Mouse (Mus musculus): Measurements from ENCODE around the gene Tcea3. TPM values are rescaled to one million over a fixed set of nuclear protein-coding genes. Genes with fewer than 3 reads are reported as not detected.
A peak's percentile ranks its signal among the peaks of the same experiment; 100 is the strongest.

Gene Tcea3
- total RNA-seq, 1 experiment from 2014 or later, result 6.3 TPM

DNA sequence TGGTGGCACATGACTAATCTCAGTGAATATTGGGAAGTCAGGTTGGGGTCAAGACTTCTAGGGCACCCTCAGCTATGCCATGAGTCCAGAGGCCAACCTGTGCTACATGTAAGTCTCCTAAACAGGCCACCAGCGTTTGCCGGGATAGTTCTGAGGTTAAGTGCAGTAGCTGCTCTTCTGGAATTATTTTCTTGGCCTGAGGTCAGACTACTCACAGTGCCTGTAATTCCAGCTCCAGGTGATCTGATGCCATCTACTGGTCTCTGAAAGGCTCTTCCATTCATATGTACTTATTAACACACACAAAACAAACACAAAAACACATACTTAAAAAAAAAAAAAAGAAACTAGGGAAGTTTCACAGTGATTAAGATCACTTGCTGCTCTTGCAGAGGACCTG lies 76.7 kb downstream of the Tcea3 start:
- DNase-seq, result peak; percentile 26

Other genes with a start within 250 kb of the Tcea3 start
- 42.6 and 42.7 TPM in 2 replicates for gene Eloa, start 226.0 kb upstream of the Tcea3 start, total RNA-seq (2021)
- 722 and 781 TPM in 2 replicates for gene Rpl11, start 194.3 kb upstream of the Tcea3 start, total RNA-seq (2021)
- gene Id3, start 104.2 kb upstream of the Tcea3 start, total RNA-seq (2021), result 91.3 and 98.0 TPM in 2 replicates
- 12.0 and 13.6 TPM in 2 replicates for gene E2f2, start 75.3 kb upstream of the Tcea3 start, total RNA-seq (2021)
- 3.4 and 3.8 TPM in 2 replicates for gene Asap3, start 41.4 kb upstream of the Tcea3 start, total RNA-seq (2021)
- gene Zfp46, start 37.0 kb downstream of the Tcea3 start, total RNA-seq (2021), result 27.1 and 28.8 TPM in 2 replicates
- gene Hnrnpr, start 63.2 kb downstream of the Tcea3 start, total RNA-seq (2021), result 82.8 and 90.1 TPM in 2 replicates
- gene Htr1d, start 175.8 kb downstream of the Tcea3 start, total RNA-seq (2021), result 0.15 TPM in 1 of 2 replicates, not detected in the other
- gene 6030445D17Rik, start 214.5 kb downstream of the Tcea3 start, total RNA-seq (2021), result 0.56 and 0.70 TPM in 2 replicates
- 34.4 and 34.6 TPM in 2 replicates for gene Luzp1, start 222.0 kb downstream of the Tcea3 start, total RNA-seq (2021)

Data from adrenal gland, postnatal 14 days (tissue).